Mouse (Mus musculus): Measurements from ENCODE around the gene Ube2q2.
"Not testable (repeated sequence)": the region's sequence is repeated elsewhere in the genome, so short reads cannot be mapped to it uniquely, and the experiment has no call there.

DNA sequence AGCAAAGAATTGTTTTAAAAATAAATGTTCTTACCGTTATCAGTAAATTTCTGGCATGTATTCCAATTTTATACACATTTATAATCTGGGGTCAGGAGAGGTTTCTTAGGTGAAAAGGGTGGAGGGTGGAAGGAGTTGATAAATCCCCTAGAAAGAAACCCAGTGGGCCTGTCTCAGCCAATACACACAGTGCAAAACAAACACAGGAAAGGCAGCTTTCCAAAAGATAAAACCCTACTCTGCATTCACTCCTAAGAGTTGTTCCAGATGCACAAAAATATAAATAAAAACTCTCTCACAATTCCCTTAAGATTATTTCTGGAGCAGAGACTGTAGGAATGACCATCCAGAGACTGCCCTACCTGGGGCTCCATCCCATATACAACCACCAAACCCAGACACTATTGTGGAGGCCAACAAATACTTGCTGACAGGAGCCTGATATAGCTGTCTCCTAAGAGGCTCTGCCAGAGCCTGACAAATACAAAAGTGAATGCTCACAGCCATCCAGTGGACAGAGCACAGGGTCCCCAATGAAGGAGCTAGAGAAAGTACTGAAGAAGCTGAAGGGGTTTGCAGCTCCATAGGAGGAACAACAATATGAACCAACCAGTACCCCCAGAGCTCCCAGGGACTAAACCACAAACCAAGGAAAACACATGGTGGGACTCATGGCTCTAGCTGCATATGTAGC is 96.5 kb downstream of the Ube2q2 start:
- TF ChIP-seq CTCF (IDR thresholded peaks at IDR 0.05; ENCODE audit: low read depth, low read length); POLR2A (IDR thresholded peaks at IDR 0.05; ENCODE audit: borderline replicate concordance, low read depth, low read length): not testable (repeated sequence)
